Mouse (Mus musculus): ENCODE data around the gene Ifnk. TPM values are rescaled to one million over a fixed set of nuclear protein-coding genes. Genes with fewer than 3 reads are reported as not detected.

The Ifnk gene
- polyA plus RNA-seq, 1 experiment: not detected

- Histone ChIP-seq H3ac (ENCODE audit: control insufficient read depth, insufficient read length) (no peak overlapping the region), H3K4me2 (ENCODE audit: low read depth) (no peak overlapping the region), H3K27me3 (ENCODE audit: control insufficient read depth, insufficient read depth, insufficient read length) (no peaks in the 10 kb centered on the region), H3K79me2 (ENCODE audit: control insufficient read depth, insufficient read depth) (no peaks in the 10 kb centered on the region), H3K4me3 (no peak overlapping the region), H3K36me3 (ENCODE audit: control insufficient read depth, insufficient read depth) (no peaks in the 10 kb centered on the region)
- TF ChIP-seq TCF3 (IDR thresholded peaks at IDR 0.05; ENCODE audit: insufficient read length, low read depth): no peak
Observed at GRCm38 (mm10) chr4:35131592-35131991, 20.3 kb upstream of the Ifnk start.

- TF ChIP-seq POLR2A (IDR thresholded peaks at IDR 0.05; ENCODE audit: insufficient read length, low read depth) (no peak), CEBPB (IDR thresholded peaks at IDR 0.05; ENCODE audit: insufficient read depth, poor library complexity, severe bottlenecking) (no peak), SRF (IDR thresholded peaks at IDR 0.05; ENCODE audit: control insufficient read depth, insufficient read length, low read depth) (no peak), REST (IDR thresholded peaks at IDR 0.05; ENCODE audit: insufficient read depth, insufficient read length) (no peak)
- no peak overlapping the region for H3ac ChIP-seq (ENCODE audit: control insufficient read depth, insufficient read length)
- H3K79me2 ChIP-seq (ENCODE audit: control insufficient read depth, insufficient read depth): no peaks in the 10 kb centered on the region
- H3K4me2 ChIP-seq (ENCODE audit: low read depth): no peak overlapping the region
- no peaks in the 10 kb centered on the region for H3K36me3 ChIP-seq (ENCODE audit: control insufficient read depth, insufficient read depth)
- no peaks in the 10 kb centered on the region for H3K27me3 ChIP-seq (ENCODE audit: control insufficient read depth, insufficient read depth, insufficient read length)
- H3K4me3 ChIP-seq: no peak overlapping the region
Observed at GRCm38 (mm10) chr4:35133411-35133810, 18.4 kb upstream of the Ifnk start.

GRCm38 (mm10) chr4:35134846-35135611 lies 16.8 kb upstream of the Ifnk start:
- Histone ChIP-seq H3K4me2 (ENCODE audit: low read depth) (no peak overlapping the region), H3K36me3 (ENCODE audit: control insufficient read depth, insufficient read depth) (no peaks in the 10 kb centered on the region), H3K27me3 (ENCODE audit: control insufficient read depth, insufficient read depth, insufficient read length) (no peaks in the 10 kb centered on the region), H3K79me2 (ENCODE audit: control insufficient read depth, insufficient read depth) (no peaks in the 10 kb centered on the region), H3ac (ENCODE audit: control insufficient read depth, insufficient read length) (no peak overlapping the region), H3K4me3 (no peak overlapping the region)
- TF ChIP-seq POLR2A (IDR thresholded peaks at IDR 0.05; ENCODE audit: insufficient read length, low read depth): no peak
- no peak for TF ChIP-seq SRF (IDR thresholded peaks at IDR 0.05; ENCODE audit: control insufficient read depth, insufficient read length, low read depth)
- no peak for TF ChIP-seq CEBPB (IDR thresholded peaks at IDR 0.05; ENCODE audit: insufficient read depth, poor library complexity, severe bottlenecking)
- TF ChIP-seq TCF12 (IDR thresholded peaks at IDR 0.05; ENCODE audit: insufficient read depth, poor library complexity, severe bottlenecking): no peak
- no peak for TF ChIP-seq POLR2AphosphoS2 (IDR thresholded peaks at IDR 0.05; ENCODE audit: insufficient read length, low read depth)
- TF ChIP-seq MAX (IDR thresholded peaks at IDR 0.05; ENCODE audit: low read depth): no peak
- TF ChIP-seq TCF3 (IDR thresholded peaks at IDR 0.05; ENCODE audit: insufficient read length, low read depth): no peak
- no peak for TF ChIP-seq E2F4 (IDR thresholded peaks at IDR 0.05; ENCODE audit: insufficient read depth)
- TF ChIP-seq MYOD1 (IDR thresholded peaks at IDR 0.05; ENCODE audit: control insufficient read depth in 1 of 3, insufficient read length in 2 of 3, low read depth in 2 of 3): no peak
- TF ChIP-seq REST (IDR thresholded peaks at IDR 0.05; ENCODE audit: insufficient read depth, insufficient read length): no peak
- TF ChIP-seq MYOG (IDR thresholded peaks at IDR 0.05; ENCODE audit: control insufficient read depth in 1 of 3, insufficient read depth in 1 of 3, insufficient read length in 2 of 3, low read depth in 2 of 3): no peak
- TF ChIP-seq USF1 (IDR thresholded peaks at IDR 0.05; ENCODE audit: low read depth): no peak

GRCm38 (mm10) chr4:35135806-35136205 lies 16.1 kb upstream of the Ifnk start:
- H3K27me3 ChIP-seq (ENCODE audit: control insufficient read depth, insufficient read depth, insufficient read length): no peaks in the 10 kb centered on the region
- H3K4me3 ChIP-seq: no peak overlapping the region
- H3K36me3 ChIP-seq (ENCODE audit: control insufficient read depth, insufficient read depth): no peaks in the 10 kb centered on the region
- TF ChIP-seq USF1 (IDR thresholded peaks at IDR 0.05; ENCODE audit: low read depth) (no peak), MAX (IDR thresholded peaks at IDR 0.05; ENCODE audit: low read depth) (no peak), MYOD1 (IDR thresholded peaks at IDR 0.05; ENCODE audit: control insufficient read depth in 1 of 3, insufficient read length in 2 of 3, low read depth in 2 of 3) (no peak)
- H3ac ChIP-seq (ENCODE audit: control insufficient read depth, insufficient read length): no peak overlapping the region
- H3K79me2 ChIP-seq (ENCODE audit: control insufficient read depth, insufficient read depth): no peaks in the 10 kb centered on the region
- H3K4me2 ChIP-seq (ENCODE audit: low read depth): no peak overlapping the region

GRCm38 (mm10) chr4:35136996-35137395 lies 14.9 kb upstream of the Ifnk start:
- H3K36me3 ChIP-seq (ENCODE audit: control insufficient read depth, insufficient read depth): no peaks in the 10 kb centered on the region
- H3K4me2 ChIP-seq (ENCODE audit: low read depth): no peak overlapping the region
- H3K4me3 ChIP-seq: no peak overlapping the region
- no peak overlapping the region for H3ac ChIP-seq (ENCODE audit: control insufficient read depth, insufficient read length)
- no peaks in the 10 kb centered on the region for H3K79me2 ChIP-seq (ENCODE audit: control insufficient read depth, insufficient read depth)
- no peak for TF ChIP-seq SRF (IDR thresholded peaks at IDR 0.05; ENCODE audit: control insufficient read depth, insufficient read length, low read depth)
- no peak for TF ChIP-seq E2F4 (IDR thresholded peaks at IDR 0.05; ENCODE audit: insufficient read depth)
- no peak for TF ChIP-seq CEBPB (IDR thresholded peaks at IDR 0.05; ENCODE audit: insufficient read depth, poor library complexity, severe bottlenecking)
- no peak for TF ChIP-seq MYOD1 (IDR thresholded peaks at IDR 0.05; ENCODE audit: control insufficient read depth in 1 of 3, insufficient read length in 2 of 3, low read depth in 2 of 3)
- TF ChIP-seq REST (IDR thresholded peaks at IDR 0.05; ENCODE audit: insufficient read depth, insufficient read length): no peak
- no peak for TF ChIP-seq TCF12 (IDR thresholded peaks at IDR 0.05; ENCODE audit: insufficient read depth, poor library complexity, severe bottlenecking)
- TF ChIP-seq POLR2AphosphoS2 (IDR thresholded peaks at IDR 0.05; ENCODE audit: insufficient read length, low read depth): no peak
- TF ChIP-seq USF1 (IDR thresholded peaks at IDR 0.05; ENCODE audit: low read depth): no peak
- no peak for TF ChIP-seq MAX (IDR thresholded peaks at IDR 0.05; ENCODE audit: low read depth)
- no peak for TF ChIP-seq MYOG (IDR thresholded peaks at IDR 0.05; ENCODE audit: control insufficient read depth in 1 of 3, insufficient read depth in 1 of 3, insufficient read length in 2 of 3, low read depth in 2 of 3)
- TF ChIP-seq TCF3 (IDR thresholded peaks at IDR 0.05; ENCODE audit: insufficient read length, low read depth): no peak
- H3K27me3 ChIP-seq (ENCODE audit: control insufficient read depth, insufficient read depth, insufficient read length): no peaks in the 10 kb centered on the region
